Mouse (Mus musculus) cerebellum, adult (tissue): ENCODE measurements around the gene Olfr549.
A peak's percentile ranks its signal among the peaks of the same experiment; 100 is the strongest.

Experiments used
- ATAC-seq: cut with Nextera tagmentation; 2 replicates; pipeline ENCODE4 v1.9.2; 2017; ENCODE audit warnings: mild to moderate bottlenecking, moderate library complexity, mixed read lengths; ENCODE audit not compliant: insufficient number of reproducible peaks, low FRiP score, low TSS enrichment

The Olfr549 gene

GRCm38 (mm10) chr7:102575998-102576397 is 26.3 kb downstream of the Olfr549 start:
- ATAC-seq: no peak

GRCm38 (mm10) chr7:102591786-102592185 is 42.1 kb downstream of the Olfr549 start, which contains the start of gene Olfr551:
Gene Olfr551 (minus strand): TSS chr7:102591886.
- ATAC-seq: no peak

GRCm38 (mm10) chr7:102597378-102598031 is 47.8 kb downstream of the Olfr549 start, which contains the start of gene Olfr552:
Gene Olfr552 (plus strand): TSS chr7:102597770.
- 0 out of 2 replicates have a peak, but pooled peaks have one; percentile 61 for ATAC-seq
